ENCODE assay signal across 10 mouse cellular contexts in the genomic region with DNA sequence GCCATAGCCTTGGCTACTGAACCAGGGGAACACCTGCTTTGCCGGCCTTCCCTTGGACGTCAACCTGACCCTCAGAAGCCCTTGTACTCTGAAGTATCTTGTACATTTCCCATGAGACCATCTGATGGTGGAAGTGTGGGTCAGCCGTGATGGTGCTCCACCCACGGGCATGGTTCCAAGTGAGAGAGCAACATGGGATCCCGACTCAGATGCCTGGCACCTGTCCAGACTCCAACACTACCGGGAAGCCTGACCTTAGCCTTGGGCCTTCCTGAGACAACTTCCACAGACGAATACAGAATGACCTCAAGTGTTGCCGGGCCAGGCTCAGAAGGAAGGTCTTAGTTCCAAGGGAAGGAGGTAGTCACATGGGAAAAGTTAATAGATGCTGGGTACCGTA.
A peak's percentile ranks its signal among the peaks of the same experiment; 100 is the strongest.
DNase-seq lines count a peak whose midpoint lies in the region; ATAC-seq lines count a peak whose summit lies in the region.
"Had no signal": no experiment of that assay in that cellular context is flagged by ENCODE, and none has a peak within 500 bp of the region (broad histone marks: within the 10 kb centered on the region; RNA-seq: fewer than 3 reads in every experiment).

No protein-coding gene starts in this region.

- peak; percentile 13 for DNase-seq in liver
- no peak for DNase-seq in liver, embryonic 11.5 days (ENCODE audit: low spot score)
- DNase-seq in adrenal gland, postnatal 36 days: peak; percentile 72 to 82
- DNase-seq in kidney, adult 8-10 months: peak; percentile 70 to 80
- peak; percentile 34 for DNase-seq in lung, postnatal 36 days
- no peak for DNase-seq in frontal cortex, postnatal 36 days (ENCODE audit: low spot score in 2 of 2)
- no peak for DNase-seq in spleen, adult 12 weeks (ENCODE audit: low spot score)

- 86% methylated on average over 9 of the region's 9 CpGs for WGBS in liver, embryonic 11.5 days

- H3K4me2 ChIP-seq in liver, embryonic 11.5 days: no peak overlapping the region
- H3K4me2 ChIP-seq: hindbrain, embryonic 14.5 days; liver, embryonic 15.5 days had no signal

- no peak overlapping the region for H3K4me3 ChIP-seq in liver, embryonic 11.5 days (ENCODE audit: low read depth, low read length)
- H3K4me3 ChIP-seq: liver, embryonic 15.5 days had no signal

- no peak for ATAC-seq in liver, embryonic 11.5 days (replicated peaks; ENCODE audit: low FRiP score)
- ATAC-seq: forebrain, embryonic 16.5 days had no signal

- H3K36me3 ChIP-seq in liver, embryonic 11.5 days (ENCODE audit: control insufficient read depth, insufficient read depth, low read length): no peaks in the 10 kb centered on the region
- H3K36me3 ChIP-seq: liver, embryonic 15.5 days had no signal

- H3K9ac ChIP-seq in liver, embryonic 11.5 days (ENCODE audit: low read depth, low read length): no peak overlapping the region
- H3K9ac ChIP-seq: hindbrain, embryonic 14.5 days; liver, embryonic 15.5 days had no signal

- no peaks in the 10 kb centered on the region for H3K4me1 ChIP-seq in liver, embryonic 11.5 days (replicated peaks; ENCODE audit: control insufficient read depth, insufficient read depth, low read length)
- H3K4me1 ChIP-seq: liver, embryonic 15.5 days had no signal

- H3K9me3 ChIP-seq in liver, embryonic 11.5 days (ENCODE audit: control insufficient read depth, low read length): no peaks in the 10 kb centered on the region
- H3K9me3 ChIP-seq: liver, embryonic 15.5 days had no signal

- no peaks in the 10 kb centered on the region for H3K27me3 ChIP-seq in liver, embryonic 11.5 days (replicated peaks; ENCODE audit: control insufficient read depth, insufficient read depth, low read length)
- H3K27me3 ChIP-seq: liver, embryonic 15.5 days had no signal

- H3K27ac ChIP-seq in liver, embryonic 11.5 days (ENCODE audit: low read depth, low read length): no peak overlapping the region
- H3K27ac ChIP-seq: hindbrain, embryonic 14.5 days; liver, embryonic 15.5 days had no signal

Comparison
In these comparisons a context has a peak if more than half of its experiments do, and no peak if none do; other contexts are left out.
1. DNase-seq: peak in liver (single experiment), adrenal gland, postnatal 36 days (2 of 2), kidney, adult 8-10 months (2 of 2) and lung, postnatal 36 days (single experiment); none in liver, embryonic 11.5 days (single experiment), frontal cortex, postnatal 36 days (0 of 2) and spleen, adult 12 weeks (single experiment).